Mouse (Mus musculus): ENCODE data around the gene Lhpp. TPM values are rescaled to one million over a fixed set of nuclear protein-coding genes. Genes with fewer than 3 reads are reported as not detected.

Gene Lhpp
- polyA plus RNA-seq (2017; shearing (Covaris generic)): 1 to 10 TPM; 2.3 to 5.3 (median 3.6) TPM

GRCm38 (mm10) chr7:132610468-132611318 lies at the start of gene Lhpp:
Gene Lhpp, plus strand, starts transcription at chr7:132610638.
- peak; percentile 93 for ATAC-seq

GRCm38 (mm10) chr7:132565831-132566230 lies 44.6 kb upstream of the Lhpp start:
- no peak for ATAC-seq

DNA sequence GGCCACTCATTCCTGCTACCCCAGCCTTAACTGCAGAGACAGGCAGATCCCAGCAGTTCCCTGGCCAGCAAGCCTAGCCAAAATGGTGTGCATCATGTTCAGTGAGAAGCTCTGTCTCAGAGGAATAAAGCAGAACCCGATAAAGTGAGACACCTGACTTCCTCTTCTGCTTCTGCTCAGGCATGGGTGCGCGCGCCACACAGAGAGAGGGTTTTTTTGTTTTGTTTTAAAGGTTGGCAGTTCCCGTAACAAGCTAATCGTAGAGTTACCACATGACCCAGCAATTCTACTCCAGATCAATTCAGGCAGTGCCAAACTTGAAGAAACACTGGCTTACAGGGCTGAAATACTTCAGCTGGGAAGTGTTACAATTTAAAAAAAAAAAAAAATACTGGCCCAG lies 41.6 kb upstream of the Lhpp start:
- ATAC-seq: peak; percentile 63

DNA sequence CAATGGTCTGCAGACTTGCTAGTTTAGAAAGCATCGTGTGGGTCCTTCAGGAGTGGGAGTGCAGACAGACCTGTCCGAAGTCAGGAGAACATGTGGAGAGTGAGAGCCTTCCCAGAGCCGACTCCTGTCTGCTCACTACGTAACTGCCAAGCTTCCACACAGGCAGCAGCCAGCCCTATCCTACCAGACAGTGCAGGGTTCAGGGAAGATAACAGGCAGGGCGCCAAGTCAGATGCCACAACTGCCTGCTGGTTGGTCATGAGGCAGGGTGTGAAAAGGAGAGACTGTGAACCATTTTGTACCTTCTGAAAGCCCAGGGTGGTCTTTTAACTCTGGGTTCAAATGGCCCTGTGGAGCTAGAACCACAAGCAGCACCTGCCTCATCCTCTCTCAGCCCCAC lies 40.4 kb upstream of the Lhpp start:
- ATAC-seq: no peak

GRCm38 (mm10) chr7:132571481-132571880 lies 39.0 kb upstream of the Lhpp start:
- no peak for ATAC-seq

- no peak for ATAC-seq
These were observed 37.7 kb upstream of the Lhpp start for GRCm38 (mm10) chr7:132572738-132573137.

GRCm38 (mm10) chr7:132573205-132573604 lies 37.2 kb upstream of the Lhpp start:
- ATAC-seq: no peak

- no peak for ATAC-seq
These were observed 35.8 kb upstream of the Lhpp start for GRCm38 (mm10) chr7:132574646-132575045.

DNA sequence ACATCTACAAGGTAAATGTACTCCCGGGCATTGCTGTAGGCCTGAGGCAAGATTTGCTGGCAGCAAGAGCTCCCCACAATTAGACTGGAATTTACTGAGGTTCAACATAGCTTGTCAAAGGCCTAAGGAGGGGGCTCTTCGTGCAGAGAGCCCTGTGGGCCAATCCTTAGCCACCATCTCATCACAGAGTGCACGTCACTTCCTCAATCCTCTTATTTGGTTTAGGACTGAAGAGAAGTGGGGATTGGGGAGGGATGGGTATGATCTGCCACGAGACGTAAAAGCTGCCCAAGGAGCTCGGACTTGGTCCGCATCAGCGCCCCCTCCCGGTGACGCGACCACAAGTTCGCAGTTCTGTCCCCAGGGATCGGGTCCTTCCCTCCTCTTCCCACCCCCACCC lies 34.8 kb upstream of the Lhpp start:
- peak; percentile 70 for ATAC-seq

- ATAC-seq: peak; percentile 91
These were observed 34.3 kb upstream of the Lhpp start, which contains the start of gene Oat for GRCm38 (mm10) chr7:132576116-132576650. Gene Oat, minus strand, starts transcription at chr7:132576398.

- ATAC-seq: no peak
These were observed 33.5 kb upstream of the Lhpp start for GRCm38 (mm10) chr7:132576891-132577290.

- ATAC-seq: no peak
These were observed 29.9 kb upstream of the Lhpp start for GRCm38 (mm10) chr7:132580511-132580910.

GRCm38 (mm10) chr7:132581441-132581840 lies 29.0 kb upstream of the Lhpp start:
- no peak for ATAC-seq

DNA sequence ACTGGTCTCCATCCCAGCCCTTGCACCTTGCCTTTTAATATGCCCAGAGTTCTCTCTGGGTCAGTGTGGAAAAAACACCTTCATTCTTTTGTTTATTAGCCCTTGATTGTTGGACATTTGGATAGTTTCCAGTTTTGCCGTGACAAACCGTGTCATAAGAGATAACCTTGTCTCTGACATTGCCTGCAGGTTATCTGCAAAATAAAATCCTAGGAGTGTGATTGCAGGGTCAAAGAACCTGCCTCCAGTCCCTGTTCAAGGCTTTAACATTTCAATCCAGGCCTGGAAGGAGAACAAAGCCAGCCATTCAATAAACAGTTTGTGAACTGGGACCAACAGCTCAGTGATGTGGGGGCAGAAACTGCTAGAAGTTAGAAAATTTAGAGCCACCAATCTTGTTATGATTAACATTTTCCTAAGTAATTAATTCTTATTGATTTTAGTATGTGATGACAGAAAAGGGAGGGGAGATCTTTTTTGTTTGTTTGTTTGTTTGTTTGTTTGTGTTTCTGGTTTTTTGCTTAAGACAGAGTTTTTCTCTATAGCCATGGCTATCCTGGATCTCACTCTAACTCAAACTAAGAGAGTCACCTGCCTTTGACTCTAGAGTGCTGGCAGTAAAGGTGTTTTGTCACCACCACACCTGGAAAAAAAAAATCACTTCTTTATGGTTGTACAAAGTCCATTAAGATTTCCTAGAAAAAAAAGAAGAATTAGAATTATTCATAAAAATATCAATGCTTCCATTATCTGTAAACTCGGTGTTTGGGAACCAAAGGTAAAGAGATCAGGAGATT lies 24.5 kb upstream of the Lhpp start:
- no peak for ATAC-seq

DNA sequence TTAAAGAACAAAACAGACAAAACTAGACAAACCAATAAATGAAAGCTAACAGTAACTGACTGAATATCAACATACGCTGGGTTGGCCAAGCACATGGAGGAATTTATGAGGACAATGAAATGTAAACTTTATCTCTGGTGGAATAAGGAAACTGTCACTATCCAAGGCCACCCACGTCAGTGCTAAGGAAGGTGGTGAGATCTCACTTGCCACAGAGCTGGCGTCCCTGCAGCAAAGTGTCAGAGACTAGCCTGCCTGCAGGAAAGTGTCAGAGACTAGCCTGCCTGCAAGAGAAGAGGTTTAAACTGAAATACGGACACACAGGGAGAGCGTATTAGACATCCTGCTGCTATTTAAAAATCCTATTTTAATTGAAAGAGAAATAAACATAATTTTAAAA lies 23.3 kb upstream of the Lhpp start:
- ATAC-seq: no peak

DNA sequence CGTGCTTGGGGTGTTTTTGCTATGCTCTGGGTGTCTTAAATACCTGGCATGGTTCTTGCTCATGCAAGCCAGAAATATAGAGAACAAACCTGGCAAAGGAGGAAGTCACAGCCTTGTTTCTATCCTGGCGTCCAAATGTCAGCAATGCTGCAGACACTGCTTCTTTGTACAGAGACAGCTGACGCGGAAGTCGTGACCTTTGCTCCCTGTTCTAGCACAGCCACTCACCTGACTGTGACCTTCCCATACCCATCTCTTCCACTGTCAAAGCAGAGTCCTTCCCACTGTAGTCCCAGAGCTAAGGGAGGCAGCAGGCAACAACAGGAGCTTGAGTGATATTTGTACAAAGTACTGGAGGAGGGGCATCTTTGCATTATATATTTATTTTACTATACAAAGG lies 20.8 kb upstream of the Lhpp start:
- ATAC-seq: no peak

GRCm38 (mm10) chr7:132593762-132594161 lies 16.7 kb upstream of the Lhpp start:
- no peak for ATAC-seq

GRCm38 (mm10) chr7:132594325-132594724 lies 16.1 kb upstream of the Lhpp start:
- ATAC-seq: no peak

DNA sequence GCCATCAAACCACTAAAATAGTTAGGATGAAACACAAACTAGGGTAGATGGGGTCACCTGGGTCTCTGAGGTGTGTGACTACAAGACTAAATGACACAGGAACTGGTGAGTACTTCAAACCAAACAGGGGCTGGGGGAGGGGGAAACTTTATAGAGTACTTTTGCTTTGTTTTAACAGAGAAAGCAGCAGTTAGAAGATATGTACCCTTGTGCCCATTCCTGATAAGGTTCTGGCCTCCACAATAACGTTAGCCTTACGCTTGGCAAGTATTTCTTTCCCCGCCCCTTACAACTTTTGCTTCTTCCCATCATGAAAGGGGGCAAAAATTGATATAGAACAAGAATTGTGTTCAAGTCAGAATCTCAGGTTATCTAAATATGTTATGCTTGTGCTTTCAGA lies 14.7 kb upstream of the Lhpp start:
- no peak for ATAC-seq

DNA sequence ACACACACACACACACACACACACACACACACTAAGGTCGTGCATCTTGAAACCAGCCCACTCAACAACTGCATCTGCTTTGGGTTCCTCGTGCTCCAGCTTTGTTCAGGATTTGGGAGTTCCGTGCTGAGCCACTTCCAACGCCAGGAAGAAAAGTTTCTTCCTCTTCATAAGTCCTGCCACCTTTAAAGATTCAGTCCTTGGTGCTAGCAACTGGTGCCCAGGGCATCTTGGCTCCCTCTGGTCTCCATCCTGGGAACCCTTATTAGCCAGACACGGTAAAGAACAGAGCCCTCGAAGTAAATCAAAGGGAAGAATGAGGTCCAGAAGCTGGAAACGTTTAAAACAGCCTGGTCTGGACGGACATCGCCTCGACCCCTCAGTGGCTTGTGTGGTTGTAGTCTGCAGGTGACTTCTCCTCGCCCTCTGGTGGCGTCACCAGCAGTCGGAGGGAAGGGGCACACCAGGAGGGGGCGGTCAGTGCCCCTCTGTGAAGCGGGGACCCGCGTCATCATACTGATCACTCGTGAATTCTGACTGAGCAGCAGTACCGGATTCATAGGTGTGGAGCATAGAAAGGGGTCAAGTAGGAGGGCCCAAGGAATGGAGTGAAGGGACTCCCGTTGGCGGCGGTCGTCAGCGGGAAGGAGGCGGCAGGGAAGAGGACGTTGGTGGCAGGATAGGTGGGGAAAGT lies 13.7 kb upstream of the Lhpp start:
- ATAC-seq: no peak

GRCm38 (mm10) chr7:132597251-132598041 lies 13.0 kb upstream of the Lhpp start:
- ATAC-seq: no peak
